Mouse (Mus musculus): ENCODE results near the gene Tmem86a.

DNA sequence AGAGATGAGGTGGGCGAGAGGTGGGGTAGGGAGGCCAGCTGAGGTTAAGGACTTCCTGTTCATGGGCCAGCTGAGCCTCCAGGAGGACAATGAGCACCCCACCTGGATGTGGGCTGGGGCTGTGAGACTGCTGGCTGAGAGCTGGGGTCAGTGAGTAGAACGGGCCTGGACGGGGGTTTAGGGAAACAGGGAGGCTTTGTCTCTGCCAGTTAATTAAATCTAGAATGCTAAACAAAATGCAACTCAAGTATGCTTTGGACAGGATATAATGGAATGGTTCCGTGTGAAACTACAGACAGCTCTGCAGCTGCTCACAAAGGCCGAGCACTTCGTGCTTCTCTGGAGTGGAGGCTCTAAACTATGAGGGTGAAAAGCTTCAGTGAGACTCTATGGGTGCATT lies 50.2 kb downstream of the Tmem86a start:
- TF ChIP-seq CTCF (IDR thresholded peaks at IDR 0.05; ENCODE audit: borderline replicate concordance, insufficient read depth, low read depth, low read length): no peak
- TF ChIP-seq POLR2A (IDR thresholded peaks at IDR 0.05; ENCODE audit: borderline replicate concordance, insufficient read depth, low read length): no peak
